8 mouse cellular contexts compared by ENCODE assay signal in the genomic region with DNA sequence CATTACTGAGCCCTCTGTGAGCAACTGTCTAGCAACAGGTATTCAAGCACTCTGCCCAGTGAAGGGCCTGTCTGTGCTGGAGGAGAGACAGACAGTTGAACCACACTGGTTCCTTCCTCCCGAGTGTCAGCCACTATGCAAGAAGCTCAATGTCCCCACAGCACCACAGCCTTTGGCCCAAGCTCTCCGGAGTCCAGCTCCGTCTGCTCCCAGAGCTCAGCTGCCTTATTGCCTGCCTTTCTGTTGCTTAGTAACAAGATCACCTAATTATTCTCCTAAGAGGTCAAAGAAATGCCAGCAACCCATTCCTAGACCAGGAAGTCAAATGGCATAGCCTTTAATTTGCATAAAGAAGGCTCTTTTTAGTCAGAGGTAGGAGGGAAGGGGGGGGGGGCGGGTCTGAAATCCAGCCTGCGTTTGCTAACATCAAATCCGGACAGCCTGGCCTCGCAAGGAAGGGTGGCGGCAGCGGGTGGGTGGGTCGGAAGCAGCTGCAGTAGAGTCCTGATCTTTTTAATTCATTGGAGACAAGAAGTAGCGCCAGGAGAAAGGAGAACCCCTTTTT.
DNase-seq lines count a peak whose midpoint lies in the region; ATAC-seq lines count a peak whose summit lies in the region.

No protein-coding gene starts in this region.

- WGBS in intestine, embryonic 15.5 days, result 8% methylated on average over 11 of the region's 11 CpGs
- 4% methylated on average over 11 of the region's 11 CpGs for WGBS in midbrain, embryonic 11.5 days

- H3K27me3 ChIP-seq in intestine, embryonic 15.5 days (replicated peaks), result no peaks in the 10 kb centered on the region
- no peaks in the 10 kb centered on the region for H3K27me3 ChIP-seq in midbrain, embryonic 11.5 days (ENCODE audit: control insufficient read depth, insufficient read depth, low read length)

- 0 out of 2 replicates have a peak, but pooled peaks cover 2% of the 10 kb centered on the region for H3K4me1 ChIP-seq in intestine, embryonic 15.5 days (replicated peaks)
- peaks cover 13% of the 10 kb centered on the region for H3K4me1 ChIP-seq in midbrain, embryonic 11.5 days (ENCODE audit: control insufficient read depth, insufficient read depth, low read length)

- no peak overlapping the region for H3K9ac ChIP-seq in intestine, embryonic 15.5 days
- peak overlapping the region; percentile 59; the same call in 1 of the 2 replicates for H3K9ac ChIP-seq in midbrain, embryonic 11.5 days (ENCODE audit: low read length)

- H3K36me3 ChIP-seq in intestine, embryonic 15.5 days, result no peaks in the 10 kb centered on the region
- H3K36me3 ChIP-seq in midbrain, embryonic 11.5 days (ENCODE audit: control insufficient read depth, insufficient read depth, low read length), result no peaks in the 10 kb centered on the region

- H3K4me3 ChIP-seq in intestine, embryonic 15.5 days (replicated peaks), result no peak overlapping the region
- peak overlapping the region; percentile 16; the same call in 1 of the 2 replicates for H3K4me3 ChIP-seq in midbrain, embryonic 11.5 days (ENCODE audit: low read depth, low read length)

- peak; percentile 73 for ATAC-seq in intestine, embryonic 15.5 days
- peak; percentile 84 for ATAC-seq in midbrain, embryonic 11.5 days (ENCODE audit: low FRiP score)
- no peak for ATAC-seq in erythroid progenitor cell, adult 5-6 weeks (replicated peaks; ENCODE audit: low FRiP score, poor library complexity, severe bottlenecking)

- peak; percentile 21 for DNase-seq in adrenal gland, postnatal 10 days
- no peak for DNase-seq in adrenal gland, adult 8-10 months
- peak; percentile 67 for DNase-seq in embryo, embryonic 11 days
- DNase-seq in midbrain, embryonic 11.5 days (ENCODE audit: low spot score, missing footprints), result peak; percentile 88
- DNase-seq in cerebellum, adult 9-10 months, result no peak
- no peak for DNase-seq in c-Kit-positive CD71-positive TER-119-positive erythroid progenitor cells, embryonic 14.5 days (ENCODE audit: low spot score)

- H3K9me3 ChIP-seq in intestine, embryonic 15.5 days, result no peaks in the 10 kb centered on the region
- no peaks in the 10 kb centered on the region for H3K9me3 ChIP-seq in midbrain, embryonic 11.5 days (ENCODE audit: control insufficient read depth, low read length)

- peak overlapping the region; percentile 40 for H3K4me2 ChIP-seq in intestine, embryonic 15.5 days (replicated peaks)
- peak overlapping the region; percentile 46 for H3K4me2 ChIP-seq in midbrain, embryonic 11.5 days

- H3K27ac ChIP-seq in intestine, embryonic 15.5 days, result no peak overlapping the region
- peak overlapping the region; percentile 64 for H3K27ac ChIP-seq in midbrain, embryonic 11.5 days (ENCODE audit: low read depth, low read length)

Comparison
In these comparisons a context has a peak if more than half of its experiments do, and no peak if none do; other contexts are left out.
1. DNase-seq: peak in adrenal gland, postnatal 10 days (single experiment), embryo, embryonic 11 days (single experiment) and midbrain, embryonic 11.5 days (single experiment); none in adrenal gland, adult 8-10 months (single experiment), cerebellum, adult 9-10 months (single experiment) and c-Kit-positive CD71-positive TER-119-positive erythroid progenitor cells, embryonic 14.5 days (single experiment).